Mouse (Mus musculus) left cerebral cortex, postnatal 25 days (tissue): ENCODE data around the gene Gstt3. TPM values are rescaled to one million over a fixed set of nuclear protein-coding genes. Genes with fewer than 3 reads are reported as not detected.
"Not testable (repeated sequence)": the region's sequence is repeated elsewhere in the genome, so short reads cannot be mapped to it uniquely, and the experiment has no call there.

Source experiments
- DNase-seq, 2 experiments: peaks; one replicate each; pipeline ENCODE4 v3.0.0; 2022; ENCODE audit warnings: low spot score in 2 of 2, mixed read lengths in 1 of 2
- intact Hi-C: fragments of 180-260 bp; cut with DNase I; formaldehyde crosslinking; loops from one replicate; pipeline ENCODE4 v1.15.1; 2025
- total RNA-seq, 2 experiments: library from RNA; stranded (reverse); gene quantifications; 2 replicates each; pipeline ENCODE4 v1.2.3; 2021

Gene Gstt3
- total RNA-seq, 2 experiments from 2014 or later: 1.1 to 1.4 TPM

DNA sequence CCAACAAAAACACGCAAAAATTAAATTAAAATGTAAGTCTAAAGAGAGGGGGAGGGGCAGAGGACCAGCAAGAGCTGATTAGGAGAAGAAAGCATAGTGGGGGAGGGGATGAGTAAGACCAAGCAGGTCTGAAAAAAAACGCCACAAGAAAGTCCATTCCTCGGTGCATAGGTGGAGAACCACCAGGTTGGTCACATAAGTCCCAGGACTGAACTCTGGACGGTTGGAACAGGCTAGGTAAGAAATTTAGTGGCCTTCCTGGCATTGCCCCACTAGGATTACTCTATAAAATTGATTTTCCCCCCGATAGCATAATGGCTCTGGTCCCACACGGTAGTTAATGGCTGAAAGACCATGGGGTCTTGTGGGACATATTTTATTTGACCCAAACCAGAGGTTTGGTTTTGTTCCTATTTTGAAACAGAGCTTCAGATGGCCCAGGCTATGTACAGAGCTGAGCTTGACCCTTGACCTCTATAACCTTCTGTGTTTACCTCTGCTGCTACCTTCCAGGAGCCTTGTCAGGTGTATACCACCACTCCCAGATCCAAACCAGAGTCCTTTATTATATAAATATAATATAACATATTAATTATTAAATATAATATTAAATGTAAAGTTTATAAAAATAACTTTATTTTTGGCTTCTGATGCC lies 8.0 kb upstream of the Gstt3 start:
- DNase-seq: no peak
- intact Hi-C loops: no loop called here

DNA sequence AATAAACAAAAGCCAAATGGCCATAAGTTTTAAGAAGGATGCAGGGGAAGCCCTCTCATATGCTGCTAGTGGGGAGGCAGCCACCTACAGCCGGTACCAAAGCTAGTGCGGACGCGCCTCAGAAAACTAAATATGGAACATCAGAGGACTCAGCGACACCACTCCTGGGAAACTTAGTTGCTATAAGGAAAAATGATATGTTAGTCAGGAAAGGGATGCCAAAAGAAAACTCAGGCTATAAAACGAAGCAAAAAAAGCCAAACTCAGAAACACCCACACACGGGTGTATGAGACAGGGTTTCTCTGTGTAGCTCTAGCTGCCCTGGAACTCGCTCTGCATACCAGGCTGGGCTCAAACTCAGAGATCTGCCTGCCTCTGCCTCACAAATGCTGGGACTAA lies 7.1 kb upstream of the Gstt3 start:
- intact Hi-C loops: no loop called here
- peak in 1 of 2 experiments; percentile 83 for DNase-seq

DNA sequence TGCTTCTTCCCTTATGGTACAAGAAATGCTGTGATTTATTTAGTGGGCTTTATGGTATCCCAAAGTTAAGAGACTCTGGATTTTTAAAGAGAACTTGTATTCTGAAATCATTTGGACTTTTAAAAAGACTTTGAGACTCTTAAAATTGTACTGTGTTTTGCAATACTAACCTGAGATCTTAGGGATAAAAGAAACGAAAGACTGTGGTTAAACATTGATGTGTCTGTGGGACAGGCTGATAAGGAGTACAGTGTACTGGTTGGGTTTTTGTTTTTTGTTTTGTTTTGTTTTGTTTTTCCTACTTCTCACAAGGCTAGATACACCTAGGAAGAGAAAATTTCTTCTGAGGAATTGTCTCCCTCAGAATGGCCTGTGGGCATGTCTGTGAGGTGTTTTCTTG lies 4.2 kb upstream of the Gstt3 start:
- intact Hi-C loops: no loop called here
- no peak for DNase-seq

DNA sequence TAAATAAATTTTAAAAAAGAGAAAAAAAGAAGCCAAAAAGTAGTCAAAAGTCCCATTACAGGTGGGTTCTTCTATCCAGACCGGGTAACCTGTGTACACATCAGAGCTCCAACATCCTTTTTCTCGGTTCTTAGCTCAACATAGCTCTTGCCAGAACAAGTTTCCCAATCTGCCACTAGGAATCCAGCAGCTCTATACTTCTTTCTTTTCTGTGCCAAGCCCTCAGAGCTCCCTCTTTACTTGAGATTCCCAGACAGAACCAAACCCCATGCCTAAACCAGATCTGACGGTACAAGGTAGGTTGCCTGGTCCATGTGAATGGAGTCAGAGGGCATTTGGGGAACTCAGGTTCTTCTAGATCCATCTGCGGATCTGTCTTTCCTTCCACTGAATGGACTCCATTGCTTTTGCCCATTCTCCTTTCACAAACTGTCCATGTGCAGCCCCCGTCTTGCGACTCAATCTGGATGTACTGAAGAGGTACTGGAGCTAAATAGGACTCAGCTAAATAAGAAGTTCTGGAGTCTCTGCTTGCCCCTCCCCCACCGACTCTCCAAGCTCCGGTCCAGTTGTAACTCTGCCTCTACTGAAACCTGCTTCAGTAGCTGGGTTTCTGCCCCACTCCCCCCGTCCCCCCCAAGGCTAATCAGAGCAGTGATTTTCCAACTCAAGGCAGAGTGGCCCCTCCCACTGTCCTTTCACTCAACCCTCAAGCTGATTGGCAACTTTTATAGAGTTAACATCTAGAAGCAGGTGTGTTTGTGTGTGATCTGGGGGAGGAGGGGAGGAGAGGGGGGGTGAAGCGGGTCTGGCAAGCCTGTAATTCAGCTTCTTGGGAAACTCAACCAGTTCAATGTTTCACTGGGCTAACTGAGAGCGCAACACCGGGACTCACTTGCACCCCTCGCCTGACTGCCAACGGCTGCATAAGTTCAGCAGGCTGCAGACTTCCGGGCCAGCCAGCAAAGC lies 1.7 kb downstream of the Gstt3 start:
- intact Hi-C loops: loop anchor here (5.0 kb wide), 1 partner anchor 53 kb away; no protein-coding TSS in a partner anchor

DNA sequence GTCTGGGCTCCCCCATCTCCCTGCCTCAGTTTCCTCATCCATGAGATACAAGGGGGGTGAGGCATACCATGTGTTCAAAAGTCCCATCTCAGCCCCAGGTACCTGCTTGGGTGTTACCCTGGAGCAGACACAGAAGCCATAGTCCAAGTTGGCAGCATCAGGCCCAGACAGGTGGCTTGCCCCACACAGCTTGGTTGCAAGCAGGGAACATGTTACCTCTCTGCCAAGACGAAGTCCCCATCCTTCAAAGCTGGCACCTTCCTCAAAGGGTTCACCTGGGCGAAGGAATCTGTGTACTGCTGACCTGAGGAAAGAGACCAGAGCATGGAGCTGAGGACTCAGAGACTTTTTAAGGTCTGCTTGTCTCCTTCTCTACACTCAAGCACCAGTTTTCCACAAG lies 3.3 kb downstream of the Gstt3 start:
- intact Hi-C loops: no loop called here
- no peak for DNase-seq

More for the DNA sequence above, 1.7 kb downstream of the Gstt3 start:
- no peak for DNase-seq

DNA sequence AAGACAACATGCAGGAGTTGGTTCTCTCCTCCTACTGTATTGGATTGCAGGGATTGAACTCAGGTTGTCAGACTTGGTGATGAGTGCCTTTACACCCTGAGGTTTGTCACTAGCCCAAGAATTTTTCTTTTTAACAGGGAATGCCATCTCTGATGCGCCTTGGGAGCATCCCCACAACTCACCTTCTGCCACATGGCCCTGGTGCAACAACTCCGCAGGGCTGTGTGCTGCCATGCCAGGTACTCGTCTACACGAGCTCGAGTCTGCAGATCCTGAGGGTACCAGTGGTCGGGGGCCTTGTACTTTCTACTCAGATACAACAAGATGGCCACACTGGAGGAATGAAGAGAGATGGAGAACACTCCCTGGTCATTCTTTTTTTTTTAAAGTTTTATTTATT lies 4.7 kb downstream of the Gstt3 start:
- intact Hi-C loops: no loop called here
- DNase-seq: no peak

DNA sequence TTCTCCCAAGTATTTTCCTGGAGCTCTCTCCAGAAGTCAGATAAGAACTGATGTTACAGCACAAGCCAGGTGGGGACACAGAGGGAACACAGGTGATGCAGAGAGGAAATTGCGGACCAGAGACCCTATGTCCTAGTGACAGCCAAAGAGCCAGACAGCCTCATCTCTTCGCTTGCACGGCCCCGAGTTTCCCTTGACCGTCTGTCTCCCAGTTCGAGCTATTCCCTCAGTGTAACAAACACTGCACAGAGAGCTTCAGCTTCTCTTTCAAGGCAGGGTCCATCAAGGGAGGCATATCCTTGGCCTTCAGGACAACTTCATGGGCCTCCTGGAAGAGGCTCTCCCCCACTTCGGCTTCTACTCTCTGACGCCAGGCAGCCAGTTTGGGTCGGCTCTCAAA lies 6.6 kb downstream of the Gstt3 start:
- intact Hi-C loops: no loop called here

DNA sequence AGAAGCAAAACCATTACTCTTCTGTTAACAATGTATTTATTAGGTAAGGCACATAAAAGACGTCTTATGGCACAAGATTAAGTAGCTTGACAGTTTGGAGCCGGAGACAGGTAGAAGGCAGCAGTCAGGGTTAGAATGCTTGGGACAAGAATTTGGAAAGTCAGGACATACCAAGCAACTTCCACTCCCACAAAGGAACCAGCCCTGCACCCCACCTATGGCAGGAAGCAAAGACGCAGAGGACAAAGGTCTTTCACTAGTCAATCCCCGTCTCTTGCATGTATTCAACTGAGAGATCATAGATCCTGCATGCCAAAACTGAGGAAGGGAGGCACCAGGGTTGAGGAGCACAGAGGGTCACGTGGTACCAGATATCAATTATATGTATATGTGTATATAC lies 7.1 kb downstream of the Gstt3 start:
- intact Hi-C loops: no loop called here
- DNase-seq: no peak

More for the DNA sequence above, 6.6 kb downstream of the Gstt3 start:
- no peak for DNase-seq

DNA sequence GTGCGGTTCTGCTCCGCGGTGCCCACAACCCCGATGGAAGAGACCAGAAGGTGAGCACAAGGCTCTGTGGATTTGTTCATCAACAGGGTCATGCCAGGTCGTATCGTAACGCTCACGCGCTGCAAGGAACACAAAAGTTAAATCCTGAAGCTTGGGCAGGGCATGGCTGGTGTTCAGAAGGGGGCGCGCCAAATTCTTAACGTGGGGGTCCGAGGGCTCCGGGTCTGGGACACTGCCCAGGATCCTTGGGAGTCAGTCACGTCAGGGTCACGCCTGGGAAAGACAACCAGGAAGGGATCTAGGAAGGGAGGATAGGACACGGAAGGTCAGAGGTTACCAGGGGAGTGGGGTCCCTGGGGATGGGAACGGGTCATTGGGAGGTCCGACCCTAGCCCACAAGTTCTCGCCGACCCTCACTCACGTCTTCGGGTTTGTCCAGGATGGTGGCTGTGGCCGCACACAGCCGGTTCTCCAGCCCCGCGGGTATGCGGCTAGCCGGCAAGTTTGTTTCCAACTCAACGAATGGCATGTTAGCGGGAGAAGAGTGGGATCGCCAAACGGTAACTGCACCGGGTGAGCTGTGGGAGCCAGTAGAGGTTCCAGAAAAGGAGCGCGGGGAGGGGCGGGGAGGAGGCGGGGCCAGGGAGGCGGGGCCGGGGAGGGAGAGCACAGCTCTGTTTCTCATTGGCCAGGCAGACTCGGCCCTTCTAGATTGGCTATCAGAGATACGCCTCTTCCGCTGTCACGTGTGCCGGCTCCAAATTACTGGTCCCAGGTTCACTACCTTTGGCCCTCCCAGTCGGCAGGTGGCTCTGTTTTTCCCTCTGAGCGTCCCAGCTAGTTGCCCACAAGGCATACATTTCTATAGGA lies 8.2 kb downstream of the Gstt3 start, which contains the start of gene Ddt:
Gene Ddt (minus strand): TSS at position 620 of the 870 bp plus-strand sequence.
- intact Hi-C loops: no loop called here
- DNase-seq: peak; percentile 85 to 94

DNA sequence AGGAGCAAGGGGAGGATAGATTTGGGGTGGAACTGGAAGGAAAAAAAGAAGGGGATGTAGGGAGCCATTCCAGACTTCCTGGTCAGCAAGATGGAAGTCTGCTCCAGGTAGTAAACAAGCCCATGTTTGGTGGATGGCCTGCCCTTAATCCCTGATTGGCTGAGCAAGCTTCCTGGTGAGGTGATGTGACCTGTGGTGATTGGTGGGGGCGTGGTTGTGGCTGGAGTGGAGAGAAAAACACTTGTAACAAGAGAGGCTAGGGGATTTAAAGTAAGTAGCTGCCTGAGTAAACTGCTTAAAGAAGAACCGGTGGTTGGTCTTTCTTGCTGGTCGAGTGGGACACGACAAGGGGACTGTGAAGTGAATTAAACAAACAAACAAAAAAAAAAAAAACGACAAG lies 13.5 kb downstream of the Gstt3 start:
- intact Hi-C loops, DNase-seq: not testable (repeated sequence)

DNA sequence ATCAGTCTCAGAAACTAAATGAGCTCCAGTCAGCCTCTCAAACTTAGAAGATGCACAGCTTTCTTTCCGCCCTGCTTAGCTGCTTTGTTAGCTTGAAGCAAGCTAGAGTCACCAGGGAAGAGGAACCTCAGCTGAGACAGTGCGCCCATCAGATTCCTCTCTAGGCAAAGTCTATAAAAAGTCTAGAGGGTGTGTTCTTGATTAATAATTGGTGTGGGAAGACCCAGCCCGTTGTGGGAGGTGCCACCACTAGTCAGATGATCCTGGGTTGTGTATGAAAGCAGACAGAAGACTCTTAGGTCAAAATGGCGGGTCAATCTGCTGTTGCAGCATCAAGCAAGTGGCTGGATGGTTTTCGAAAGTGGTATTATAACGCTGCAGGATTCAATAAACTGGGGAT lies 14.4 kb downstream of the Gstt3 start:
- DNase-seq: no peak
- intact Hi-C loops: no loop called here

DNA sequence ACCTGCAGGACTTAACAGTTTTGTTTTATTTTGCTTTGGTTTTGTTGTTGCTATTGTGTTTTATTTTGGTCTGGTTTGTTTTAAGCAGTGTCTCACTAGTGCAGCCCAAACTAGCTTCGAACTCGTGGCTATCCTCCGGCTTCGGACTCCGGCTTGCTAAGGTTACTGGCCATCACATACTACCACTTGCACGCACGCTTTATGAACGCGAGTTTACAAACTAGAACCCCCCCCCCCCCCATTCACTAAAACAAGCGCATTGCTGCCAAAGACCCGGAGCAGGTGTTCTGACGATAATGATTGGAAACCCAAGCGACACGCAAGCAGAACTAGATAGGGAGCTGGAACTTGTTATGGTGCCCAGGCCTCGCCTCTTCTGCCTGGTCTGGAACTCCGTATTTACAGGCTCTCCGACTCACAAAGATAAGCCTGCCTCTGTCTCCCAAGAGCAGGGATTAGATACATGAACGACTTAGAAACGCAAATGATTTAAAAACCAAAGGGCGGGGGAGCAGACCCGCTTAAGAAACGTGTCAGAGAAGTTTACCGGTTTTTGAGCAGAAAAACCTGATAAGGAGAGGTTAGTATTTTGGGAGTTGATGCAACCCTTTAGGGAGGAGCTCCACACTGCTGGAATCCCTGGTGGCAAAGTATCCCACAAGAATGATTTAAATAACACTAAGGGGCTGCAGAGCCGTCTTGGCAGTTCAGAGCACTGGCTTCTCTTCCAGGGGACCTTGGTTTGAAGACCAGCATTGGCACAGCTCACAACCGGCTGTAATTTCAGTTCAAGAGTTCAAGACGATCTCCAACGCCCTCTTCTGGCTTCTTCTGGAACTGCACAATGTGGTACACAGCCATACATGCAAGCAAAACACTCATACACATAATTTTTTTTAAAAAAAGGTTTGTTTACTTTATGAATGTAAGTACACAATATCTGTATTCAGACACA lies 16.4 kb downstream of the Gstt3 start:
- peak; percentile 30 to 33 for DNase-seq
- intact Hi-C loops: loop anchor here (2.0 to 5.0 kb wide), 2 partner anchors 72 to 88 kb away; partner anchors contain the start of gene Gstt2

DNA sequence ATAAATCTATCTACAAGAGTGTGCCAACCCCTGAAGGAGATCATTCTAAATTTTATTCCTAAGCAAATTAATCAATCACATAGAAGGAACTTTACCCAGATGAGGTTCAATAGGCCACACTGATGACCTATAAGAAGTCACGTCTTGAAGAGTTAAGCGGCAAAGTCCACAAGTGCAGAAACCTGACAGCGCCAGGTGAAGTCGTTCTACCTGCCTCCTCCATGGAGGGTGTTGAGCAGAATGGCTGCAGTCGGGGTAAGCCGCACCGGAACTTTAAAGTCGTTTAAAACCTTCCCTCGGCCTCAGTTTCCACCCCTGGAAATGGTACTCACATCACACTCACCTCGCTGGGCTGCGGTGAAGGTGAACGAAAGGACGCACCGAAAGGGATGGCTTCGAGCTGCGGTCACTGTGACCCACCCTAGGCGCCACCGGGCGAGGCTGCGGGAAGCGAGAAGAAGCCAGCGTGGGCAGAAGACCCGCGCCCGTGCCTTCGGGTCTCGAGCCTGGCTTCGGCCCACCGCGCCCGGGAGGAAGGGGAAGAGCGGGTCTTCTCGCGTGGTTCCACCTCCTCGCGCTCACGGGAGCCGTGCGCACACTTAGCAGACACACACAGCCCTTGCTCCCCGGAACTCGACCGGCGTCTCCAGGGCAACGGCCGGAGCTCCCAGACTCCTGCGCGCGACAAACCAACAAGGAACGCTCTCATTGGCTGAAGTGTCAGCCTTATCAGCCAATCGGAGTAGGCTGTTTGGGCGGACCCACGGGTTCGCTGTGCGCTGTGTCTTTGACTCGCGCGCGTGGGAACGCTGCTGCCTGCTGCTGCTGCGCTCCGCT lies 17.3 kb downstream of the Gstt3 start, which contains the start of gene Cabin1:
Gene Cabin1 (minus strand): TSS at position 660 of the 837 bp plus-strand sequence.
- intact Hi-C loops: loop anchor here (2.0 to 5.0 kb wide), 2 partner anchors 73 to 88 kb away; partner anchors contain the start of gene Gstt2
- DNase-seq: peak; percentile 98 to 99

DNA sequence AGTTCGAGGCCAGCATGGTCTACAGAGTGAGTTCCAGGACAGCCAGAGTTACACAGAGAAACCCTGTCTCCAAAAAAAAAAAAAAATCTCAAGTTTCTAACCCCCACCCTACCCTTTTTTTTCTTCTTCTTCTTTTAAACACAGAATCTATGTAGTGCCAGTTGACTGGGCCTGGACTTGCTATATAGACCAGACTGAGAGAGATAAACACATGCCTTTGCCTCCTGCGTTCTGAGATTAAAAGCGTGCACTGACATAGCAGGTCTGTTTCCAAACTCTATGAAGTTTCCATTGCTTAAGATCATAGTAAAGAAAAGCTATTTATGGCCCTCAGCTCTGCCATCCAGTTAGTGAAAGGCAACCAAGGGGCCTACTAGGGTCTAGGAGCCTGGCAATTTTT lies 18.8 kb downstream of the Gstt3 start:
- intact Hi-C loops: loop anchor here (5.0 kb wide), 1 partner anchor 90 kb away; no protein-coding TSS in a partner anchor
- no peak for DNase-seq

DNA sequence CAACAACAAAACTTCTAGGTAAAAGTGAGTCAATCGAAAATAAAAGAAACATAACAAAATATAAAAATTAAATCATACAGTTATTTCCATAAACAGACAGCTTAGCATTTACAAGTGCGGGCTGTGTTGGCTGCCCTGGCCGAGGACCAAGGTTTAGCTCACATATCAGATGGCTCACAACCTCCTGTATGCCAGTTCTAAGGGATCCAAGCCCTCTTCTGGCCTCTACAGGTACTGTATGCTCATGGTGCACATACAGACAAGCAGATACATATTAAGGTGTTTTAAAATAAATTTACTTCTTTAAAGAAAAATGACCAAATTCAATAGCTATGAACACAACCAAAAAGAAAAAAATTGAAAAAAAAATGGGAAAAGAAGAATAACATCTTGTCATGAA lies 20.9 kb downstream of the Gstt3 start:
- no peak for DNase-seq
- intact Hi-C loops: loop anchor here (5.0 kb wide), 1 partner anchor 92 kb away; no protein-coding TSS in a partner anchor

DNA sequence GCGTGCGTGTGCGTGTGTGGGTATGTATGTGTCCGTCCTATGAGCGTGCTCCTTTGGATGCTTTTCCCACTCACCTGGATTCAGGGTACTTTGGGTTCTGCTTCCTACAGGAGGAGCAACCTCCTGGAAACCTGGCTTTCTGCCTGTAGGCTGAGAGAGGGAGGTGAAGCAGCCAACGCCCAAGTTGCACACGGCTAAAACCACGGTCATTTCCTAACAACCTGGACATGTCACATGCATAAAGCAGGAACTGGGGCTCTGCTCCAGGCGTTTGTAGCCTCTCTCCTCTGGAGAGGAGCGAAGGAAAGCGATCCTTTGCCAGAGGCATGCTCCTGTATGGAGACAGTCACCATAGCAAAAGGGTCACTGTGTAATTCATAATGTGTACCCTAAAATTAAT lies 24.5 kb downstream of the Gstt3 start:
- DNase-seq: no peak
- intact Hi-C loops: no loop called here

DNA sequence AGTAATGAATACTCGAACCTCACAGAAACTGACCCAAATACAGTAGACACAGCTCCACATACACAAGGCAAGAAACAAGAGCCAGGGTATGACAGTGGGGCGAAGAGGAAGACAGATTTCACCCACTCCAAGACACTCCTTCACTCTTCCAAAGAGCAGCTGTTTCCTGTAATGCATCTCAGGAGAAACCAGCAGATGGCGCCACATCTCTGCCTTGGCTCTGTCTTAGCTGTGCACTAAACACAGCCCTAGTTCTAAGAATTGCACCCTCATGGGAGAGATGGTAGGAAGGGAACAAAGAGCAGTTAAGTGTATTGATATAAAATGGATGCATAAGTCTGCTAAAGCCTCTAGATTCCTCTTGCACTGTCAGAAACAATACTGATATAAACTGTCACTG lies 37.2 kb downstream of the Gstt3 start:
- DNase-seq: peak; percentile 87 to 93
- intact Hi-C loops: loop anchor here (1.0 kb wide), 3 partner anchors 88 to 207 kb away; no protein-coding TSS in a partner anchor
